ENCODE assay signal across 12 mouse cellular contexts in the genomic region with DNA sequence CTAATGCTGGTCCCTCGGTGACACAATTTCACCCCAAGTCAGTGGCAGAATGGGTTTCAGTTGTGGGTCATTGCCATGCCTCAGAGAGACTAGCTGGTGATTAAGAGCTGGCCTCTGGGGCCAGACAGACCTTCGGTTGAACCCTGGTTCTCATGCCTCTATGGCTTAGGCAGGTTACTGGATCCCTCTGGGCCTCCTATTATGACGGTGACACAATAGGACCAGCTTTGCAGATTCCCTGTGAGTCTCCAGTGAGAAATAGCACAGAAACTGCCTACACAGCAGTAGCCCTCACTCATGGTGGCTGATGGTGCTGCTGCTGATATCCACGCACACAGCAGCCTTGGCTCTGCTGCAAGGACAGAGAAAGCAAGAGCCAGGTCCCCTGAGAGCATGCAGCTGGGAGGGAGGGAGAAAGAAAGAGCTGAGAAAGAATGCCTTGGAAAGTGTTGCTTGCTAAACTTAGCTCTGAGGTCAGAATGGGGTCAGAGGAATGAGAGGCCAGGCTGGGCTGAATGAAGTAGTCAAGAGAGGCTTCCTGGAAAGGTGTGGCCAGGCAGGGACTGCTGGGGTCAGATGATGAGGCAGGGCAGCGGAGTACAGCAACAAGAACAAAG. TPM values are rescaled to one million over a fixed set of nuclear protein-coding genes. Genes with fewer than 3 reads are reported as not detected.
DNase-seq lines count a peak whose midpoint lies in the region; ATAC-seq lines count a peak whose summit lies in the region.
"Had no signal": no experiment of that assay in that cellular context is flagged by ENCODE, and none has a peak within 500 bp of the region (broad histone marks: within the 10 kb centered on the region; RNA-seq: fewer than 3 reads in every experiment).

No protein-coding gene starts in this region.

- no peak overlapping the region for H3K9ac ChIP-seq in forebrain, embryonic 12.5 days
- H3K9ac ChIP-seq in hindbrain, embryonic 12.5 days: no peak overlapping the region
- H3K9ac ChIP-seq in hindbrain, embryonic 16.5 days (ENCODE audit: low read depth, low read length): no peak overlapping the region
- H3K9ac ChIP-seq in neural tube, embryonic 11.5 days (ENCODE audit: low read length): peak overlapping the region; percentile 18; the same call in 1 of the 2 replicates
- H3K9ac ChIP-seq: limb, embryonic 12.5 days; liver, embryonic 14.5 days had no signal

- peak overlapping the region; percentile 27 for H3K27ac ChIP-seq in forebrain, embryonic 10.5 days
- H3K27ac ChIP-seq in forebrain, embryonic 12.5 days: no peak overlapping the region
- H3K27ac ChIP-seq in hindbrain, embryonic 12.5 days: peak overlapping the region; percentile 41
- no peak overlapping the region for H3K27ac ChIP-seq in hindbrain, embryonic 16.5 days (ENCODE audit: low read depth, low read length)
- H3K27ac ChIP-seq in neural tube, embryonic 11.5 days (ENCODE audit: low read depth, low read length): peak overlapping the region; percentile 88
- H3K27ac ChIP-seq: left cerebral cortex, adult 2 months; limb, embryonic 12.5 days; liver, embryonic 14.5 days had no signal

- H3K9me3 ChIP-seq in forebrain, embryonic 10.5 days: no peaks in the 10 kb centered on the region
- no peaks in the 10 kb centered on the region for H3K9me3 ChIP-seq in forebrain, embryonic 12.5 days
- no peaks in the 10 kb centered on the region for H3K9me3 ChIP-seq in hindbrain, embryonic 12.5 days (replicated peaks)
- H3K9me3 ChIP-seq in hindbrain, embryonic 16.5 days (ENCODE audit: control insufficient read depth, low read length): no peaks in the 10 kb centered on the region
- no peaks in the 10 kb centered on the region for H3K9me3 ChIP-seq in neural tube, embryonic 11.5 days (ENCODE audit: control insufficient read depth, low read length)
- H3K9me3 ChIP-seq: limb, embryonic 12.5 days had no signal

- no peak overlapping the region for H3K4me2 ChIP-seq in forebrain, embryonic 12.5 days
- no peak overlapping the region for H3K4me2 ChIP-seq in hindbrain, embryonic 12.5 days (replicated peaks)
- no peak overlapping the region for H3K4me2 ChIP-seq in hindbrain, embryonic 16.5 days (ENCODE audit: low read length)
- H3K4me2 ChIP-seq in neural tube, embryonic 11.5 days (ENCODE audit: low read depth): no peak overlapping the region
- H3K4me2 ChIP-seq: limb, embryonic 12.5 days had no signal

- no peaks in the 10 kb centered on the region; the same call in 1 of the 2 replicates for H3K27me3 ChIP-seq in forebrain, embryonic 10.5 days (ENCODE audit: poor library complexity, severe bottlenecking)
- peaks cover 2% of the 10 kb centered on the region; the same call in 1 of the 2 replicates for H3K27me3 ChIP-seq in forebrain, embryonic 12.5 days
- H3K27me3 ChIP-seq in hindbrain, embryonic 12.5 days: no peaks in the 10 kb centered on the region
- no peaks in the 10 kb centered on the region; the same call in 1 of the 2 replicates for H3K27me3 ChIP-seq in hindbrain, embryonic 16.5 days (replicated peaks; ENCODE audit: control insufficient read depth, insufficient read depth, low read length)
- no peaks in the 10 kb centered on the region for H3K27me3 ChIP-seq in neural tube, embryonic 11.5 days (ENCODE audit: control insufficient read depth, insufficient read depth, low read length)

- peaks cover 67% of the 10 kb centered on the region for H3K4me1 ChIP-seq in forebrain, embryonic 10.5 days
- peaks cover 31% of the 10 kb centered on the region for H3K4me1 ChIP-seq in forebrain, embryonic 12.5 days
- H3K4me1 ChIP-seq in hindbrain, embryonic 12.5 days: peaks cover 37% of the 10 kb centered on the region
- H3K4me1 ChIP-seq in hindbrain, embryonic 16.5 days (ENCODE audit: control insufficient read depth, insufficient read depth, low read depth, low read length): peaks cover 4% of the 10 kb centered on the region
- H3K4me1 ChIP-seq in neural tube, embryonic 11.5 days (ENCODE audit: control insufficient read depth, insufficient read depth, low read length): peaks cover 19% of the 10 kb centered on the region

- ATAC-seq in forebrain, embryonic 12.5 days (ENCODE audit: low FRiP score): no peak
- ATAC-seq in hindbrain, embryonic 12.5 days (ENCODE audit: low FRiP score): no peak
- no peak for ATAC-seq in hindbrain, embryonic 16.5 days
- ATAC-seq in neural tube, embryonic 11.5 days (ENCODE audit: insufficient read depth, low FRiP score, low TSS enrichment): no peak

- 35% methylated on average over 5 of the region's 5 CpGs for WGBS in forebrain, embryonic 10.5 days
- WGBS in forebrain, embryonic 12.5 days: 26% methylated on average over 5 of the region's 5 CpGs
- 24% methylated on average over 5 of the region's 5 CpGs for WGBS in hindbrain, embryonic 12.5 days
- 20% methylated on average over 5 of the region's 5 CpGs for WGBS in hindbrain, embryonic 16.5 days
- 26% methylated on average over 5 of the region's 5 CpGs for WGBS in neural tube, embryonic 11.5 days

- H3K36me3 ChIP-seq in forebrain, embryonic 10.5 days (replicated peaks): no peaks in the 10 kb centered on the region
- no peaks in the 10 kb centered on the region for H3K36me3 ChIP-seq in forebrain, embryonic 12.5 days (replicated peaks)
- H3K36me3 ChIP-seq in hindbrain, embryonic 12.5 days: no peaks in the 10 kb centered on the region
- H3K36me3 ChIP-seq in hindbrain, embryonic 16.5 days (ENCODE audit: control insufficient read depth, insufficient read depth, low read length): no peaks in the 10 kb centered on the region
- no peaks in the 10 kb centered on the region for H3K36me3 ChIP-seq in neural tube, embryonic 11.5 days (ENCODE audit: control insufficient read depth, insufficient read depth, low read length)
- H3K36me3 ChIP-seq: limb, embryonic 12.5 days had no signal

- no peak overlapping the region for H3K4me3 ChIP-seq in forebrain, embryonic 10.5 days
- H3K4me3 ChIP-seq in forebrain, embryonic 12.5 days (replicated peaks): no peak overlapping the region
- H3K4me3 ChIP-seq in hindbrain, embryonic 12.5 days: no peak overlapping the region
- H3K4me3 ChIP-seq in hindbrain, embryonic 16.5 days (ENCODE audit: low read length): no peak overlapping the region
- no peak overlapping the region for H3K4me3 ChIP-seq in neural tube, embryonic 11.5 days (ENCODE audit: low read depth, low read length)
- H3K4me3 ChIP-seq: left cerebral cortex, adult 2 months; limb, embryonic 12.5 days had no signal

- no peak for DNase-seq in forebrain, embryonic 10.5 days (ENCODE audit: extremely low spot score, low spot score)
- peak; percentile 53 for DNase-seq in adipocyte (ENCODE audit: low spot score)
- DNase-seq in neural tube, embryonic 11.5 days (ENCODE audit: low spot score): peak; percentile 65
- DNase-seq in lung, postnatal 4 days: no peak
- no peak for DNase-seq in cerebellum, postnatal 25 days
- DNase-seq: cerebellum, adult 18-20 months had no signal

RNA-seq across cellular contexts. Expression of a gene that starts 46.6 kb away (rescaled TPM):
- 15.9 and 17.2 TPM in 2 replicates for polyA plus RNA-seq in forebrain, embryonic 10.5 days (2016; fragmentation: Nextera tagmentation; extraction: Ambion mirVana)
- polyA plus RNA-seq in forebrain, embryonic 12.5 days (2016; fragmentation: Nextera tagmentation; extraction: Ambion mirVana): 22.3 and 24.0 TPM in 2 replicates
- polyA plus RNA-seq in hindbrain, embryonic 12.5 days (2016; fragmentation: Nextera tagmentation; extraction: Ambion mirVana): 22.7 and 24.7 TPM in 2 replicates
- 14.8 and 18.6 TPM in 2 replicates for polyA plus RNA-seq in hindbrain, embryonic 16.5 days (2015; fragmentation: Nextera tagmentation; extraction: Ambion mirVana)
- polyA plus RNA-seq in neural tube, embryonic 11.5 days (2014; fragmentation: Nextera tagmentation; extraction: Ambion mirVana): 21.3 and 23.5 TPM in 2 replicates

Comparison
In these comparisons a context has a peak if more than half of its experiments do, and no peak if none do; other contexts are left out.
1. H3K27ac ChIP-seq: peak in forebrain, embryonic 10.5 days (single experiment), hindbrain, embryonic 12.5 days (single experiment) and neural tube, embryonic 11.5 days (single experiment); none in forebrain, embryonic 12.5 days (single experiment) and hindbrain, embryonic 16.5 days (single experiment).
2. DNase-seq: peak in adipocyte (single experiment) and neural tube, embryonic 11.5 days (single experiment); none in forebrain, embryonic 10.5 days (single experiment), lung, postnatal 4 days (0 of 2) and cerebellum, postnatal 25 days (0 of 2).